Mouse (Mus musculus) CH12F3 (cell line): ENCODE measurements around the gene Begain.

Experiments
- in situ Hi-C: fragments of 300-500 bp; cut with MboI; formaldehyde crosslinking; loops from 2 replicates; pipeline ENCODE4 v1.14.3; 2020; ENCODE audit warnings: low sequenced_read_pairs

The Begain gene

DNA sequence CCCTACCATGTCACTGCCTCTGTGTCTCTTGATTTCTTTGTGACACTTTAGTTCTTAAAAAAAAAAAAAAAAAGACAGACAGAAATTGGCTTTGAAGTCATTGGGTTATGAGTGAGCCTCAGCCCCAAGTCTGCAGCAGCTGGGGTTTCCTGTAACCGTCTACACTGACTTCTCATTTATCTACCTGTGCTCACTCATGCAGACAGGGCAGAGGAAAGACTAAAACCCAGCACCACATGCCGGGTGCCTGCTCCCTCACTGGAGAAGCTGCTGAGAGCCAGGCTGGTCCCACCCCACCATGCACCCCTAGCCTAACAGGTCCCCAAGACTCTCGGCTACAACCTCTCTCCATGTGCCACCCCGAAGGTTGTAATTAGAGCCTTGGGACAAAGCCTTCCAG is 10.3 kb downstream of the Begain start:
- in situ Hi-C loops = loop anchor here (25.0 kb wide), 1 partner anchor 1330 kb away; no protein-coding TSS in a partner anchor

DNA sequence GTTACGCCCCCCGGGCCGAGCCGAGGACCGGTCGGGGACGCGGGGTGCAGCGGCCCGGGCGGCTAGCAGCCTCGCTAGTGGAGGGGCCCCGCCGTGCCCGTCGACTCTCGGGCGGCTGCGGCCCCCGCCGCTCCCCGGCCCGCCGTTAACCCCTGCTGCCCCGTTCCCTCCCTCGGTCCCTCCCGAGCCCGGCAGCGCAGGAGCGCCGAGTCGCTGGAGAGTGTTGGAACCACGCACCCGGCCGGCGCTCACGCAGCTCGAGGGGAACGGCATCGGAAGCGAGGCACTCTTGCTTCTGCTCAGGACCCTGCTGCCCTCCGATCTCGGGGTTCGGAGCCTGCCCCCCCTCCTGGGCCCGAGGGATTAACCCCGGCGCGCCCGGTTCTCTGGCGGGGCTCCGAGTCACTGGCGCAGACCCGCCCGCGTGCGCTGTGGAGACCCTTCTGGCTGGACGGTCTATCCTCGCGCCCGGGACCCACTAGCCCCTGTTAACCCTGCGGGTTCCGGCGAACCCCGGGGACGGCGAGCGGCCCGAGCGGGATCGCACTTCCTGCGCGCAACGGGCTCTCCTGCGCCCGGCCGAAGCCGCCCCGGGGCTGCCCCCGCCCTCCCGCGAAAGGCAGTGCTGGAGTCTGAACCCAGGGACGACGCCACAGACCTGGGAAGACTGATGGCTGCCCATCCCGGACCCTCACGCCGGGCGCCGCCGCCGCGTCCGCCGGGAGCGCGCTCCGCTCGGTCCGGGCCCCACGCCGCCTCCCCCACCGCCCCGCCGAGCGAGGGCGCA is 14.8 kb downstream of the Begain start:
- in situ Hi-C loops = loop anchor here (25.0 kb wide), 1 partner anchor 1334 kb away; no protein-coding TSS in a partner anchor

DNA sequence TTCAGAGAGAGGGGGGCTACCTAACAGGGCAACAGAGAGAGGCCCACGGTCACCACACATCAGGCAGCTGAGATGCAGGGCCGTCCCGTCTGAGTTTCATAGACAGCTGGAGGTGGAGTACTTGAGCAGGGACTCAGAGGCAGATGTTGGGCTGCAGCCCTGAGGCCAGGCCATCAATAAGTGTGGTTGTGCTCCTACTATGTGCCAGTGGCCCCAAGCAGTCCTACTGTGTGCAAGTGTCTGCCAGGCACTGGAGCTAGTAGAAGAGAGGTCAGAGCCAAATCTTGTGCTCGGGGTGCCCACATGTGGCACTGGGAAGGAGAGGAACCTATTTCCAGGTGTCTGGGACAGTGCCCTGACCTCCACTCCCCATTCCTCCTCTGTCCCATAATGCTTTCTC is 18.1 kb downstream of the Begain start:
- in situ Hi-C loops = loop anchor here (10.0 to 25.0 kb wide), 2 partner anchors 265 to 1337 kb away; no protein-coding TSS in a partner anchor

DNA sequence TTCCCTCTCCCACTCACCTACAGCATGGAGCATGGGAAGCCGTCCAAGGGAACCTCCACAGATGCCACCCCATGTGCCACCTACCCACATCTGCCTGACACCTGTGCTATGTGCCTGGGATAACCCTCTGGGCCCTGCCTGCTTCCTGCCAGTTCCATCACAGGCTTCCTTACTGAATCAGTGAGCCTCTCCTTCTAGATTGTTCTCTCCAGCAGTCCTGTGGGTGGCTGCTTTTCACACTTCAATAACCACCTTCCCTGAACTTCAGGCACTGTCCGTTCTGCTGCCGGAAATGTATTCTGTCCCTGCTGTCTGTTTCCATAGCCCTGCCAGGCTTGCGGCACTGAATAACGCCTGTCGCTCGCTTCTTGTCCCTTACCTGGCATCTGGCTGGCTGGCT is 22.4 kb downstream of the Begain start:
- in situ Hi-C loops = loop anchor here (10.0 kb wide), 1 partner anchor 269 kb away; no protein-coding TSS in a partner anchor

DNA sequence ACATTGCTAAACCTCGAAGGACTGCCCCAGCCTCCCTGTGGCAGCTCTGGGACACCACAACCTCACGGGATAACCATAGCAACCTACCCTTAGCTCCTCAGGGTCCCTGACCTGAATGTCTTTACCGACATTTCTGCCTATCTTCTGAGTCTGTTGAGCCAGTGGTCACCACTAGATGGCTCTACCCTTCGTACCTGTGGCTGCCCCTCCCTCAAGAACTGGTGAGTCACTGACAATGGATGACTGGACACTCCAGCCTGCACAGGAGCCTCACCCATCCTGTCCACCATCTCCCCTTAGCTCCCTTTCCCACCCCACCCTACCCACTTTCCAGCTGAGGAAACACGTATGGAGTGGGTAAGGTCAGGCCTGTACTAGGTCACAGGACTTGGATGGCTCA is 23.5 kb downstream of the Begain start:
- in situ Hi-C loops = loop anchor here (10.0 kb wide), 1 partner anchor 270 kb away; no protein-coding TSS in a partner anchor

DNA sequence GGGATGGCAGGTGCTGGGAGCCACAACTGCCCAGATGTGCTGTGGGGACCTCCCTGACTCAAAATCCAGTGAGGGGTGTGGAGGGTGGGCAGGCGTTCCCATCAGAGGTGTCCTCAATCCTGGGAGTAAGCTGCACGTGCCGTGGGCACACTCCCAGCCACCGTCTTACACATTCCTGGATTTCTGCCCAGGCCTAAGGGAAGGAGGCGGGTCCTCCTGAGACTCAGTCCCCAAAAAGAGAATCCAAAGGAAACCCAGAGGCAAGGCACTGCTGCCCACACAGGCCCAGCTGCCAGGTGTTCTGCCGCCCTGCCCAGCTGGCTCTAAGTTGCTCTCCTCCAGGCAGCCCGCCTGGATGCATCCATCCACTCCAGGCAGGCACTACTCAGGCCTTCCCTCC is 28.7 kb downstream of the Begain start:
- in situ Hi-C loops = no loop called here

DNA sequence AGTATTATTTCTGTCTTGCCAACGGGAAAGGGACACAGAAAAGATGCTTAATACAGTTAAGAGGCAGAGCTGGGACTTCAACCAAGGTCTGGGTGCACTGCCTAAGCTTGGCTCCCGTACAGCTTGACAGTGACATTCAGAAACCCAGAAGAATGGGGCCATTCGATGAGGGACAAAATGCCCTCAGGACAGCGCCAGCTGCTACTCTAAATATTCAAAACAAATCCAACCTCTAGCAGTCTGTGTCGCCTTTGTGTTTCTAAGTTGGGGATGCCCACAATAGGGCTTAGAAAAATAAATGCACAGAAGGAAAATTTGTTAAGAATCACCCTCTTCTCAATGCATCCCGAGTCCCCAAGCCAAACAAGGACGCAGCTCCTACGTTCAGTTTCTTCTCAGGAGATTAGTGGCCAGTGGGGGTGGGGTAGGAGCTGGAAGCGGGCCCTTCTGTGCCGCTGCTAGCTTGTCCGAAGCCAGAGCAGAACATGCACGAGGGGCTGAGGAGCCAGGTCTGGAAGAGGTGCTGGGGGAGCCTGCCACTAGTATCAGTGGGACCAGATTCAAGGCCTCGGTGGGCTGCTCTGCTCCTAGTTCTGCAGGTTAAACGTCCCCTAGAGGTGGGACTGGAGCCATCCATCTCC is 29.7 kb downstream of the Begain start:
- in situ Hi-C loops = no loop called here

DNA sequence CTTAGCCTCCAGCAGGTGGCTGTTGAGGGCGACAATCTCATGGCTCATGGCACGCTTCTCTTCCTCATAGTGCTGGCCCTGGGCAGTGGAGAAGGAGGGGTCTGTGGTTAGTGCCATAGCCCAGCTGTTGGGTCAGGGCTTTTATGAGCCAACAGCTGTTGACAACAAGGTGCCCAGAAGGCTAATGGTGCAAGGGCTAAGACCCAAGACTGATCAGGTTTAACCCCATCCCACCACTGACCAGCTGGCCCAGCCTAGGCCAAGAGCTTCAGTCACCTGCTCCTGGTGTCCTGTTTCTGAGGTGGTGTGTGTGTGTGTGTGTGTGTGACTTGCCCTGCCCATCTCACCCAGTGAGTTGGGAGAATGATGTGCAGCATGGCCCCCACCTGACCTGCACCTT is 31.0 kb downstream of the Begain start:
- in situ Hi-C loops = no loop called here

DNA sequence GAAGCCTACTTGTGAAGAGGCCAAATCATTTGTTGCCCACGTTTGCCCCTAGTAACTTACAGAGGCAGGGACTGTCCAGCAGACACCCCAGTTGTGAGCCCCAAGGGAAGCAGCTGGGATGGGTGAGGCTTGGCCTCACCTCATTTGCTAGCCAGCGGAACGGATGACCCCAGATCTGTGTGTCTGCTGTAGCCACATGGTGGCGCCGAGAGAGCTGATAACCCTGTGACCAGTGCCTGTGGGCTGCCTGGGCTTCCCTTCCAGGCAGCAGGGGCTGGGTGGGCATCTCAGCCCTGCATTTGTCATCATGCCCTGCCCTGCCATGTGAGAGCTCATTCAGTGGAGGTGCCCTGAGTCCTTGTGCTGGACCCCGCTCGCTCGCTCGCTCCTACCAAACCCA is 44.2 kb downstream of the Begain start:
- in situ Hi-C loops = no loop called here

DNA sequence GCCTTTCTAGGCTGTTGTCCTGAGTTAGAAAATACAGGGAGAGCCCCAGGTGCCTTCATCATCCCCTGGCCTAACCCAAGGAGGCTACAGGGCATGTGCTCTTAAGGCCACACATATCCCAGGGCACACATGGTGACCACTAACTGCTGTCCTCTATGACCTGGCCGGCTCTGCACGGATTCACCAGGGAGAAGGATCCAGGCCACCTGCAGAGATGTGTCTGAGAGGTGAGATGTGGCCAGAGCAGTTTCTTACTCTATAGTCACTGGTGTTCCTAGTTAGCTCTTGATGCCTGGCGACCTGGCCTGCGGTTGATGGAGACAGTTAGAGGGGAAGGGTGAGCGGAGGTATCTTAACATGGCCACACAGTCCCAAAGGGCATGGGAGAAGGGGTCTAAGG is 45.1 kb downstream of the Begain start:
- in situ Hi-C loops = no loop called here

DNA sequence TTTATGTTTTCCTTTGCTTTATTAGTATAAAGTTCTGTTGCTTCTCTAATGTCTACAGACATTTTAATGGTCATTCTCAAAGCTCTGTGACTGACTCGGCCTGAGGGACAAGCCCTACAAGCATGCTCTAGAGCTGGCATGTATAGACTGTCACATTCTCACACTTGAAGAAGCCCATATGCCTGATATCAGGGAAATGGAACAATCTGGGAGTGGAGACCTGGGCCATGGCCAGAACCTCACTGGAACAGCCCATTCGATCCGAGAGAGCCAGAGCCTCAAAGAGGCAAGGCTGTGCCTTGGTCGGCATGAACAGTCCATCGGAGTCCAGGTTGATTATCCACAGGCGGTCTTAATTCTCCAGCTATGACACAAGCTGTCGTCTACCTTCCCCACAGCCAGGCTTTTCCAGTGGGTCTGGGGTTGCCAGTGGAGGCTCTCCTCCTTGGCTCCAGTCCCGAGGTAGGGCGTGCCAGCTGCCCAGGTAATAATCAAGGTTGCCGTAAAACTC is 45.8 kb downstream of the Begain start:
- in situ Hi-C loops = no loop called here

DNA sequence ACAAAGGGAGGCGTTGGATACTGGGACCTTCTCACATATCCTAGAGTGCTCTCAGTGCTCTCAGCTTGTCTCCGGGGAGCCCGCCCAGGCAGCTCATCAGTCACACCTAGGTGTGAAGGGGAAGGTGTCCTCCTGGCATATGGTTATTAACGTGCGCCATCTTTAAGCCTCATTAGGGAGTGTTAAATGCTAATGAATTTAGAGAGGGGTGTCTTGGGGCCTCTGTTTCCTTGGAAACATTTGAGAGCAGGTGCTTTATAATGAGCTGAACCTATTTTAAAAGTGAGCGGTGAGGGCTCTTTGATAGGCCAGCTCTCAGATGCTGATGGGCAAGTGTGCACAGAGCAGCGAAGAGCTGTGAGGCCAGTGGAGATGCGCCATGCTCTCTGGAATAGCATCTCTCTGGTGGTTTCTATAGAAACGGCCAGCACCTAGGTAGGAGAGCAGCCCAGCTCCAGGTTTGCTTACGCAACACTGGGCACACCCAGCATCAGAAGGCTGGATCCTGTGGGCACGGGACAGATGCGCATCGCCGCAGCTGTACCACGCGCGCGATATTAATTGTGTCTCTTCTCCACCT is 57.9 kb downstream of the Begain start:
- in situ Hi-C loops = no loop called here

DNA sequence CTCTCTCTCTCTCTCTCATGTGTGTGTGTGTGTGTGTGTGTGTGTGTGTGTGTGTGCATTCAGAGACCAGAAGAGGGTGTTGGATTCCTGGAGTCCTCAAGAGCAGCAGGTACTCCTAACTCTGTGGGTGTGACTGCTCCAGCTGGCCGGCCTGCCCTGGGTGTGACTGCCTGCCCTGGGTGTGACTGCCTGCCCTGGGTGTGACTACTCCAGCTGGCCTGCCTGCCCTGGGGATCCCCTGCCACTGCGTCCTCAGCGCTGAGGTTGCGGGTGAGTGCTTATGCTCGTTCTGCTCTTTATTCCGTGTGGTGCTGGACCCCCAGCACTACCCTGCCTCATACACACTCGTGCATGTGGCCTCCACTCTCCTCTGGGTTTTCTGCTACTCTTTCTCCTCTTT is 65.0 kb downstream of the Begain start:
- in situ Hi-C loops = no loop called here

DNA sequence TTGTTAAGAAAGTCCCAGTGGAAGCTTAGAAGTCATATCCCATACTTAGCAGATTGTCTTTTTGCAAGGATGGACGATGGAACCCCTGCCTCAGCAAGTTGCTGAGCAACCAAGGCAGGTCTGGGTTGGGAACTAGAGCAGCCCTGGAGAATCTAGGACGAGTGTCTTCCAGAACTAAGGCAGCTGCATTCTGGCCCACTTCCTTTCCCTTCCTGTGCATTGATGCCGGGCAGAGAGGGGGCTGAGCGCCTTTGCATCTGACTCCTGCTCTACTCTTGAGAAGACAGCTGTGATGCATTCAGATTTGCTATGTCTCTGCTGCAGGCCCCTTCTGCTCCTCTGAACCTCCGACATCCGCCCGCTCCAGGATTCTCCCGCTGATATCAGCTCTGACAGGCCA is 70.8 kb downstream of the Begain start:
- in situ Hi-C loops = no loop called here

DNA sequence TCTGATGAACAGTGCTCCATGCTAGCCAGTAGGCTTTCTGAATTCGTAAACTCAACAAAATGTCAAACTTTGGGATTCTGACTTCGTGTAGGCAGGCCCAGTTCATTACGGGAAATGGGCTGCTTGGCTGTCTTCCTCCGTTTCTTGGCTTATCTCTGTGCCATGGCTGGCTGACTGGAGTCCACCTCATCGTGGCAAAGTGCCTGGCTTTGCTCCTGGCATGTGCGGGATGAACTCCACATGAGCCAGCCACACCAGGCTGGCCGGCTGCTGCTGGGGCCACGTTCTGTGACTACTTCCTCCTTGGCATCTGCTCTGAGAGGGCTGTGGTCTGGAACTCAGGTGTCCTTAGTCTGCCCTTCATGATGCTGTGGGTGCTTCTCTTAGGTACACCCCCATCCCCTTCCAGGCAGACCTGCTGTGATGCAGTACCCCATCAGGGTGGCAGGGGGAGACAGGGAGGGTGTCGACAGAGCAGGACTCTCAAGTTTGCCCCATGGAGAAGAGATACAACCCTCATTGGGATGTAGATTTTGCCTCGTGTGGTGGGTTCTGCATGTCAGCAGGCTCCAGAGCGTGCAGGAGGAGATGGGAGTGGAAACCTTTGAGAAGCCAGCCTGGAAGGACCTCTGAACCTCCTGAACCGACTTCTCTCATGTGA is 71.9 kb downstream of the Begain start:
- in situ Hi-C loops = no loop called here

DNA sequence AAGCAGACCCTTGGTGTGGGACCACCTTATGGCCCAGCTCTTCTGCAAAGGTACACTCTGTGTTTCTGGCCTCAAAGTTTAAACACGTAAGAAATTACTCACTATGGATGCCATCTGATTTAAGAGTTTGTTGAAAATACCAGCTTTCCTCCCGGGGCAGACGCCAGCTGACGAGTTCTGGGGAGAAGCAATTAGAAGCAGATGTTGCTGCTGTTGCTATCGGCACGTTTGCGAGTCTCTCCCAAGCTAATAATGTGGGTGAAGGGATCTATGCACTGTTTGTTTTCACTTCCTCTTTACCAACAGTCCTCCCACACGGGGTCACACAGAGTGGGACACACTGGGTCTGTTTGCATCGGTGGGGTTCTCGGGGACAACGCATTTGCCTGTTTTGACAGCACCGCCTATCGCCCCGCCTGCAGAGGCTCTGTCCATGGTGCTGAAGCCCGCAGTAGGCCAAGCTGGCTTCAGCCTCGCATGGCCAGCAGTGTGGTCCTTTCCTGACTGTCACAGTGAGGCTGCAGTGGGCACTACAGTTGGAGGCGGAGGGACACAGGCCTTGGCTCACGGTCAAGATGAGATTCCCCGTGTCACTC is 73.5 kb downstream of the Begain start:
- in situ Hi-C loops = no loop called here

DNA sequence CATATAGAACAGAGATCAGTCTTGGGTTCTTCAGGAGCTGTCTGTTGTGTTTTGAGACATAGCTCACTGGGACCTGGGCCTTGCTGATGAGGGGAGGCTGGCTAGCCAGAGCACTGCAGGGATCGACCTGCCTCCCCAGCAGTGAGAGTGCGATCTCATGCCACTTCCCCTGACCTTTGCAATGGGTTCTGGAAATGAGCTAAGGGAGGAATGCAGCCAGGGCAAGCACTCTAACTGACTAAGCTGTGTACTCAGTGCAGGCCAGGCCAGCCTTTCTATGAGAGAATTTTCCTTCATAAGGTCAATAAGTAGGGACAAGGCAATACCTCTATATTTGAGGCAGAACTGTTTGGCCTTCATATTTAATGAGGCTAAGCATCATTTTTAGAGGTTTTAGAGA is 75.0 kb downstream of the Begain start:
- in situ Hi-C loops = no loop called here

DNA sequence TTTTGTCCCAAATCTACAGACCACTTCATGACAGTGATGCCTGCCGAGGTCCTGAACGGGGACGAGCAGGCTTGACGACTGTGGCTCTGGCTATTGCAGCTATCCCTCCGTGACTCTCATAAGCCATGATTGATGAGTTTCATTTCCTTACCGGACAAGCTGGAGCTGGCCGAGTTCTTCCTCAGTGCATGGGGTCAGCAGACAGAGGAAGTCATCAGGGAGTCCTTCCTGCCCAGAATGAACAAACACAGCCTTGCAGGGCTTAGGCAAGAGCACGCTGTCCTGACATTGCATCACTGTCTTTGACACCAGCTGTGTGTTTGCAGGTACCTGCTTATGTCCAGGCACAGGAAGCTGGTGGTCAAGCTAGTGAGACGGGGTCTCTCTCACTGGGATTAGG is 77.6 kb downstream of the Begain start:
- in situ Hi-C loops = no loop called here

DNA sequence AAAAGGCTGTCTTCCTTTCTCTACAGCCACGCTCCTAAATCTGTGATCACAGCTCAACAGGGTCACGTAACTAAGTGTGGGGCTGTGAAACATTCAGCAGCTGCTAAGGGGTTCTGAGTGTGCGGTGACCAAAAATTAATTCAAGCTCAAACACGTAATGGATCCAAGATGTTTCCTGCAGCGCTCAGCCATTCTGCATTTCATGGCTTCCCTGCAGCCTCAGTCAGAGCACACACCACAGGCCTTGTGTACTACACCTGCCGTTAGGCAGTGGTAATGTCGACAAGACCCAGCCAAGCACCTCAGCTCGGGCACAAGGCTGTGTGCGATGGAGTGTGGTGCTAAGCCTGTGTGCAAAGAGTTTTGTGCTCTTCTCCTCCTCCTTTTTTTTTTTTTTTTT is 80.6 kb downstream of the Begain start:
- in situ Hi-C loops = no loop called here

DNA sequence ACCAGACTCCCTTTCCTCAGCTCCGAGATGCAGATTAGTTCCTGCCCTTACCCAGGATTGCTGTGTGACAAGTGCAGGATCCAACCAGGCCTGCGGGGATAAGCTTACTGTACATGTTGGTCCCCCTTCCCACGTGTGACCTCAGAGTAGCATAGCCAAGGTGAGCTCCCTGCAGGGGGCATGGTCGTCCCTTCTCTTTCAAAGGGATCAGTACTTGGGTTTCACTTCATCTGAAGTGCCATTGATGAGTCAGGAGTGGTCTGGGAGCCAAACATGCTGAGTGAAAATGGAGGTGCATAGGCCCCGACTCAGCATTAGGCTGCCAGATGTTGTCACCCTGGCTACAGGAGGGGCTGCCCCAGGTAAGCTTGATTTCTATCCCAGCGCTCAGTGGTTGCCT is 83.0 kb downstream of the Begain start:
- in situ Hi-C loops = no loop called here

DNA sequence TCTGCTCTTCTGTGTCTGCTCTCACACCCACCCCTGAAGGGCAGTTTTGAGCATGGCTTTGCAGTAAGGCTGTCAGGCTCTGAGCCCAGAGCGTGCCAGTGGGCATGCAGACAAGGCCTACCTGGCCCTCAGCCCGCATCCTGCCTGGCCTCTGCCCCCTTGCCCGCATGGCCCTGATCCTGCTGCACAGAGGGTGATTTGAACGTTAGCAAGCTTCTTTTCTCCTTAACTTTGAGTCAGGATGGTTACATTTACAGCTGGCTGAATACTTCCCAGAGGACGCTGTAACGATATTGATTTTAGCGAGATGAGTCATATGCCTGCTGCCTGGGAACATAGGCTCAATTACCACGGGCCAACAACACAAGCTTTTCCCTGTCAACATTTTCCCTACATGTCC is 83.5 kb downstream of the Begain start:
- in situ Hi-C loops = no loop called here
